Mouse (Mus musculus) embryonic facial prominence, embryonic 10.5 days (tissue): Measurements from ENCODE around the gene Plekha6. TPM values are rescaled to one million over a fixed set of nuclear protein-coding genes. Genes with fewer than 3 reads are reported as not detected.
A peak's percentile ranks its signal among the peaks of the same experiment; 100 is the strongest.

Experiments
- DNase-seq: peaks from one replicate; pipeline ENCODE4 v3.0.0-alpha.2; 2017; ENCODE audit warnings: low spot score
- H3K27ac ChIP-seq: fragments of 300-500 bp; sonication (generic); replicated peaks from 2 replicates; pipeline ENCODE4 v1.5.1; 2016; ENCODE audit warnings: mild to moderate bottlenecking
- H3K27me3 ChIP-seq: fragments of 300-500 bp; sonication (generic); replicated peaks from 2 replicates; pipeline ENCODE4 v1.6.1; 2016; ENCODE audit warnings: low read depth, mild to moderate bottlenecking; ENCODE audit not compliant: poor library complexity, severe bottlenecking
- H3K36me3 ChIP-seq: fragments of 300-500 bp; sonication (generic); replicated peaks from 2 replicates; pipeline ENCODE4 v1.6.1; 2016; ENCODE audit warnings: mild to moderate bottlenecking, moderate library complexity
- H3K4me1 ChIP-seq: fragments of 300-500 bp; sonication (generic); 2 replicates; pipeline ENCODE4 v1.6.1; 2016
- H3K4me3 ChIP-seq: fragments of 300-500 bp; sonication (generic); 2 replicates; pipeline ENCODE4 v1.5.1; 2016; ENCODE audit warnings: mild to moderate bottlenecking, moderate library complexity
- H3K9me3 ChIP-seq: fragments of 300-500 bp; sonication (generic); 2 replicates; pipeline ENCODE4 v1.6.1; 2016; ENCODE audit warnings: mild to moderate bottlenecking
- WGBS: fragments of 180-500 bp; shearing (Covaris S2); methylation state at CpG from one replicate; pipeline ENCODE4 v1.1.7; 2016; 5-methylcytosine and 5-hydroxymethylcytosine counted together
- polyA plus RNA-seq: library from polyadenylated mRNA; unstranded; fragments of >200 nt; fragmentation: Nextera tagmentation; extraction: Ambion mirVana; gene quantifications from 2 replicates; pipeline ENCODE4 v1.2.1, GENCODE M21; 2016

Plekha6 gene
- polyA plus RNA-seq, 1 experiment from 2014 or later = 3.4 TPM

DNA sequence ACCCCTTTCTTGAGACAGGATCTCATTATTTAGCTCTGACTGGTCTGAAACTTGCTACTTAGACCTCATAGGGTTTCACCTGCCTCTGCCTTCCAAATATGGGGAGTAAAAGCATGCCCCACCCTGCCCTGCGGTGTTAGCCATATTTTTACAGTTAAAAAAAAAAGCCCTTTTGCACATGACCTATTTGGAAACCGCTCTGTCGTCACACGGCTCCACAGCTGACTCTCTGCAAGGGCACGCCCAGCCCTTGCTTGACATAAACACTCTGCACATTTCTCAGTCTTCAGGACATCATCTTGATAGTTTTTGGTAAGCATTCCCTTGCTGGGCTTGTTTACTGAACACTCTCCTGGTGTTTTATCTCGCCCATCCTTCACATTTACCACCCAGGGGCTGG is 11.1 kb downstream of the Plekha6 start:
- H3K4me1 ChIP-seq = peaks cover 11% of the 10 kb centered on the region
- no peaks in the 10 kb centered on the region for H3K36me3 ChIP-seq
- H3K9me3 ChIP-seq = no peaks in the 10 kb centered on the region
- DNase-seq = no peak
- peaks cover 44% of the 10 kb centered on the region for H3K27me3 ChIP-seq
- WGBS = 84% methylated on average over 6 of the region's 6 CpGs
- H3K4me3 ChIP-seq = no peak overlapping the region
- no peak overlapping the region for H3K27ac ChIP-seq

DNA sequence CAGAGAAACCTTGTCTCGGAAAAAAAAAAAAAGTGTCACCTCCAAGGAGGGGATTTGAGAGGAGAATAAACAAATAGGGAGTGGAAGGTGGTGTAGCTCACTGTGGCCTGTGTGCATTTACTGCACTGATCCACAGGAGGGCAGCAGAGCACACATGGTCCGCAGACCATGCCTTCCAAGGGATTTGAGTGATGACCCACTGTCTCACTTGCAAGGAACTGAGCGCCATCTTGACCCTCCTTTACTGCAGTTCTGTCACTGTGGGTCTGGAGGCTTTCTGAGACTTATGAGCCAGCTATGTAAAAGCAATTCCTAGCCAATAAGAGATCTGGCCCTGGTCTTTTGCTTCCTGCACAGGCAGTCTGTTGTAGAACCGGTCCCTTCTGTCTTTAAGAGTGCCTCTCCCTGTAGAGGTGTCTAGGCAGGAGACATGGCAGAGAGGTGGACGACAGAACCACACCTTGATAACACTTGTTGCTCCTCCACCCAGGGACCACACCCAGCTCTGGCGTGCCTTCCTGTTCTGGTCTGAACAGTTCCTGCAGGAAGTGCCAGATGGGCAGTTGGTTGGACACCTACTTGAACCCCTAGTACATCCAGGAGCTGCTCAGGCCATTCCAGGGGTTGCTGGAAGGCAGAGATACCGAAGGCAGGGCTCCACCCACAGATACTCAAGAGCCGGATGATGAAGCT is 13.6 kb downstream of the Plekha6 start:
- Histone ChIP-seq H3K36me3 (no peaks in the 10 kb centered on the region), H3K4me3 (no peak overlapping the region), H3K9me3 (no peaks in the 10 kb centered on the region), H3K4me1 (peaks cover 22% of the 10 kb centered on the region), H3K27me3 (peaks cover 48% of the 10 kb centered on the region), H3K27ac (peak overlapping the region; percentile 24; the same call in 1 of the 2 replicates)
- DNase-seq = peak; percentile 68
- WGBS = 57% methylated on average over 8 of the region's 8 CpGs

DNA sequence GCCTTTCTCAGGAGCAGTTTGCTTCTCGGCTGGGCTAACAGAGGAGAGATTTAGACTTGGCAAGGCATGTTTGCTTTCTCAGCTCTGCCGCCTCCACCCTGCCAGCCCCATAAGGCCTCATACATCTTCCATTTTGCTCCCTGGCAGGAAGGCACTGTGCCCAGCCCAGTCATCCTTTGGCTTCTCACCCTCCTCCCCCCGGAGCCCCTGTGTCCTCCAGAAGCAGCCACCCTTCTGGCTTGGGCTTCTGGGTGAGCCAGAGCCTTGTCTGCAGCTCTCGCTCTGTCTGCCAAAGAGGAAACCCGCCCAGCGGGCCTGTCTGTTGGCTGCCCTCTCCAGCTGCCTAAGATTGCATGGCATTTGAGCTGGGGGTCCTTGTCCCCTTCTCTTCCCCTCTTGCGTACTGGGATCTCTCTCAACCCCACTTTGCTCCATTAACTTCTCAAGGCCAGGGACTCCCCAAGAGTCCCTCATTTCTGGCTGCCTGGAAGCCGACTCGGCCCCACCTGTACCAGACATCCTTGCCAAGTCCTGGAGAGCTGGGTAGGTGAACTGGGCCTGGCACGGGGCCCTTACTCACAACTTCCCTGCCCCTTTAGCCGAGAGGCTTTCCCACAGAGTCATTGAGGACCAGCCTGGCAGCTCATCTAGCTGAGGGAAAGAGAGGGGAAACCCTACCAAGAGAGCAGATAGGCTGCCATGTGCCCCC is 14.9 kb downstream of the Plekha6 start:
- DNase-seq = no peak
- Histone ChIP-seq H3K9me3 (no peaks in the 10 kb centered on the region), H3K4me1 (peaks cover 34% of the 10 kb centered on the region), H3K36me3 (no peaks in the 10 kb centered on the region), H3K4me3 (no peak overlapping the region), H3K27ac (peak overlapping the region; percentile 19; the same call in 1 of the 2 replicates), H3K27me3 (peaks cover 60% of the 10 kb centered on the region)
- WGBS = 86% methylated on average over 11 of the region's 11 CpGs

- Histone ChIP-seq H3K36me3 (no peaks in the 10 kb centered on the region), H3K9me3 (no peaks in the 10 kb centered on the region), H3K27ac (peak overlapping the region; percentile 79), H3K27me3 (peaks cover 69% of the 10 kb centered on the region), H3K4me3 (peak overlapping the region; percentile 62), H3K4me1 (peaks cover 34% of the 10 kb centered on the region)
- under 1% methylated on average over 31 of the region's 31 CpGs for WGBS
- peak; percentile 88 for DNase-seq
Measured at GRCm38 (mm10) chr1:133181072-133182015, 17.3 kb downstream of the Plekha6 start.

DNA sequence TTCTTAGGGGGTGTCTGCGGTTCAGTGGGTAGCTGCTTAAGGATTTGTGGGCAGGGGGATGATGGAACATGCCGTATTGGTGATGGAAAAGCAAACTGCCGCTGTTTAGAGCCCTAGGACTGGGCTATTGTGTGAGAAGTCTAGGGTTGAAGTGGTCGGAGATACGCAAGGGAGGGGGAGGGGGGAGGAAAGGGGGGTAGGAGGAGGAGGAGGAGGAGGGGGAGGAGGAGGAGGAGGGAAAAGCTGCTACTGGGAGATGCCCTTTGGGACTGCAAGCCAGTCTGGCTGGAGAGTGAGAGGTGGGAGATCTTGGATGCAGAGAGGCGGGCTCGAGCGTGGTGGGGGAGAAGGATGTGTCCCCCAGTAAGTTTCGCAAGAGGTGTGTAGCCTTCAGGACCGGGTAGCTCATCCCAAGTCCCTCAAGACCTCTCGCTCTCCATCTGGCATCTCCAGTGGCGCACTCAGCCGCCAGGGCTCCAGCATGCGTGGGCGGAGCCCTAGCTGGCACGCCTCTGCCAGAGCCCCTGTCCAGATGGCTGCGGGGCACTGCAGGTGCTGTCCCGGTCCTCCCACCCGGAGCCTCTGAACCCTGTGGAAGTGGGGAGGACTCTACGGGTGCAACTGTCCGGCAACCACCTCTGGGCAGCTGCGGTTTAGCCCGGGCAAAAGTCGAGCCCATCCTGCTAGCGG is 18.2 kb downstream of the Plekha6 start:
- no peaks in the 10 kb centered on the region for H3K9me3 ChIP-seq
- H3K36me3 ChIP-seq = no peaks in the 10 kb centered on the region
- peak; percentile 66 for DNase-seq
- WGBS = under 1% methylated on average over 25 of the region's 25 CpGs
- peaks cover 36% of the 10 kb centered on the region for H3K4me1 ChIP-seq
- peak overlapping the region; percentile 79 for H3K27ac ChIP-seq
- peaks cover 69% of the 10 kb centered on the region for H3K27me3 ChIP-seq
- H3K4me3 ChIP-seq = peak overlapping the region; percentile 62

GRCm38 (mm10) chr1:133182706-133183095 is 18.7 kb downstream of the Plekha6 start:
- Histone ChIP-seq H3K4me3 (peak overlapping the region; percentile 62), H3K27me3 (peaks cover 68% of the 10 kb centered on the region), H3K36me3 (no peaks in the 10 kb centered on the region), H3K9me3 (no peaks in the 10 kb centered on the region), H3K27ac (peak overlapping the region; percentile 79), H3K4me1 (peaks cover 40% of the 10 kb centered on the region)
- no peak for DNase-seq
- WGBS = 1% methylated on average over 16 of the region's 16 CpGs

GRCm38 (mm10) chr1:133183141-133183925 is 19.3 kb downstream of the Plekha6 start:
- H3K4me1 ChIP-seq = peaks cover 45% of the 10 kb centered on the region
- 17% methylated on average over 16 of the region's 16 CpGs for WGBS
- H3K27ac ChIP-seq = peak overlapping the region; percentile 79
- H3K4me3 ChIP-seq = peak overlapping the region; percentile 62
- no peaks in the 10 kb centered on the region for H3K36me3 ChIP-seq
- H3K9me3 ChIP-seq = no peaks in the 10 kb centered on the region
- DNase-seq = peak; percentile 24
- H3K27me3 ChIP-seq = peaks cover 62% of the 10 kb centered on the region

- DNase-seq = peak; percentile 80
- Histone ChIP-seq H3K27ac (peak overlapping the region; percentile 76), H3K36me3 (peaks cover 3% of the 10 kb centered on the region; the same call in 1 of the 2 replicates), H3K4me3 (no peak overlapping the region), H3K27me3 (peaks cover 24% of the 10 kb centered on the region), H3K9me3 (peaks cover 4% of the 10 kb centered on the region; the same call in 1 of the 2 replicates), H3K4me1 (peaks cover 28% of the 10 kb centered on the region)
- WGBS = 9% methylated on average over 4 of the region's 4 CpGs
Measured at GRCm38 (mm10) chr1:133187948-133188680, 24.1 kb downstream of the Plekha6 start.

- WGBS = 89% methylated on average over 8 of the region's 8 CpGs
- H3K4me3 ChIP-seq = no peak overlapping the region
- no peak for DNase-seq
- H3K27me3 ChIP-seq = peaks cover 23% of the 10 kb centered on the region
- peaks cover 25% of the 10 kb centered on the region for H3K4me1 ChIP-seq
- peaks cover 4% of the 10 kb centered on the region; the same call in 1 of the 2 replicates for H3K9me3 ChIP-seq
- H3K27ac ChIP-seq = peak overlapping the region; percentile 76
- peaks cover 3% of the 10 kb centered on the region; the same call in 1 of the 2 replicates for H3K36me3 ChIP-seq
Measured at GRCm38 (mm10) chr1:133188719-133189118, 24.7 kb downstream of the Plekha6 start.

DNA sequence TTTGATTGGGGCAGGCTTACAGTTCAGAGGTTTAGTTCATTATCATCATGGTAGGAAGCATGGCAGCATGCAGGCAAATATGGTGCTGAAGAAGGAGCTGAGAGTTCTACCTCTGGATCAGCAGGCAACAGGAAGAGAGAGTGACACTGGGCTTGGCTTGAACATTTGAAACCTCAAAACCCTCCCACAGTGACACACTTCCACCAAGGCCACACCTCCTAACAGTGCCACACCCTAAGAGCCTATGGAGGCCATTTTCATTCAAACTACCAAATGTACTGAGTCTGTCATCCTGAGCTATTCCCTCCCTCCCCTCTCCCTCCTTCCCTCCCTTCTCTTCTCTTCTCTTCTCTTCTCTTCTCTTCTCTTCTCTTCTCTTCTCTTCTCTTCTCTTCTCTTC is 25.5 kb downstream of the Plekha6 start:
- no peak for DNase-seq
- Histone ChIP-seq H3K4me1 (peaks cover 27% of the 10 kb centered on the region), H3K9me3 (peaks cover 4% of the 10 kb centered on the region; the same call in 1 of the 2 replicates), H3K36me3 (peaks cover 3% of the 10 kb centered on the region; the same call in 1 of the 2 replicates), H3K27me3 (peaks cover 23% of the 10 kb centered on the region), H3K27ac (no peak overlapping the region), H3K4me3 (no peak overlapping the region)

DNA sequence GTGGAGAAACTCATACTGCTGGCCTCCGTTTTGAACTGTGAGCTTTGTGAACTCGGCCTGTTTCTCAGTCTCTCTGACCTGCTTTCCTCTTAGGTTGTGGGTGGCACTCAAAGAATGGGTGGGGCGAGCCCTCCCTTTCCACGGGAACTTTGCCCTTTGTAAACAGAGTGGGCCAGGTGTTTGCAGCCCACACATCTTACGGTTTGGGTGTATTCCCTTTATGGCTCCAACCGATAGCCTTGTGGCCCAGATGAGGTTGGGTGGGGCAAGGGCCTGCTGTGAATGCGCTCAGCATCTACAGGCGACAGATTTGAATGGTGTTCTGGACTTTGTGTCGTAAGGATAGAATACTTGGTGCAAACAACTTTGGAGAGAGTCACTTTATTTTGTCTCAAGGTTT is 26.5 kb downstream of the Plekha6 start:
- no peak overlapping the region for H3K4me3 ChIP-seq
- peaks cover 34% of the 10 kb centered on the region for H3K27me3 ChIP-seq
- H3K27ac ChIP-seq = no peak overlapping the region
- peaks cover 34% of the 10 kb centered on the region for H3K4me1 ChIP-seq
- DNase-seq = no peak
- peaks cover 3% of the 10 kb centered on the region; the same call in 1 of the 2 replicates for H3K36me3 ChIP-seq
- WGBS = 87% methylated on average over 9 of the region's 9 CpGs
- H3K9me3 ChIP-seq = peaks cover 4% of the 10 kb centered on the region; the same call in 1 of the 2 replicates
